Mouse (Mus musculus) lung, postnatal 10 days (tissue): Measurements from ENCODE around the gene Corin.

Experiments used
- DNase-seq: peaks from one replicate; pipeline ENCODE4 v3.0.0; 2021

The Corin gene

DNA sequence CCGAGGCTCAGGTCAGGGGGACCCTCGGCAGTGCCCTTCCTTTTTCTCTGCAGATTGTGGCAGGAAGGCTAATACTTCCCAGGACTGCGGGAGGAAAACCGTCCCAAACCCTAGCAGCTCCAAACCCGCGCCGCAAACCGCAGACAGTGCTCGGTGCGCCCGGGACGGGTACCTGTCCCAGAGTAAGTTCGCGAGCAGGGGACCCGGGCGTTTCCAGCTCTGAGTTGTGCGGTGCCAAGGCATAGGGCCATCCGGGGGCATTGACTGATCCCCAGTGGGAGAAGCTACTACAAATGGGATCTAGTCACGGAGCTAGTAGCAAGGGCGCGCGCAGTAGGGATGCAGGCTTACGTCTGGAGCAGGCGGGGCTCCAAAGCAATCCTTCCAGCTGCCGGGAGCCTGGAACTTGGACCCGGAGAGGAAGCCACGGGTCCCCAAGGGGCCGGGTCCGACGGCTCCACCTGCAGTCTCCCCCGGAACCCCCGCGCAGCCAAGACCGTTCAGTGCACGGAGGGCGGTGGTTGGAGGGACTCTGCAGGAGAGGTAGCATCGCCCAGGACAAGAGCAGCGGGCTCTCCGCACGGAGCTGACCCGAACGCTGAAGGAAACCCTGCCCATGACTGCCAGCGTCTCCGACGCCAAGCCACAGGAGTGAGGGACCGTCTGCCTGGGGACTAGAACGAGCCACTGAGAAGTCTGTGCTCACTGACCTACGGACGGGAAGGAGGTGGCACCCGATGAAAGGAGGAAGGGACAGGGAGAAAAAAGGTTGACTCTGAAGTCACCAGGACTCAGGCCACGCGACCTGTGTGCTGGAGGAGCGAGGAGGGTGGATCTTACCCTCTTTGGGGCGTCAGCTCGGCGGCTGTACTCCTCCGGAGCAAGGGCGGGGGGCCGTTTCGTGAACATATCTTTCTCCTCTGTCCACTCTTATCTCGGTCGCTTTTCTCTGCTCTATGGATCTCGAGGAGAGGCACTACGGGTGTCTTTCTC, at the start of gene Corin:
Corin (minus strand) TSS at position 943 of the 993 bp plus-strand sequence.
- no peak for DNase-seq

DNA sequence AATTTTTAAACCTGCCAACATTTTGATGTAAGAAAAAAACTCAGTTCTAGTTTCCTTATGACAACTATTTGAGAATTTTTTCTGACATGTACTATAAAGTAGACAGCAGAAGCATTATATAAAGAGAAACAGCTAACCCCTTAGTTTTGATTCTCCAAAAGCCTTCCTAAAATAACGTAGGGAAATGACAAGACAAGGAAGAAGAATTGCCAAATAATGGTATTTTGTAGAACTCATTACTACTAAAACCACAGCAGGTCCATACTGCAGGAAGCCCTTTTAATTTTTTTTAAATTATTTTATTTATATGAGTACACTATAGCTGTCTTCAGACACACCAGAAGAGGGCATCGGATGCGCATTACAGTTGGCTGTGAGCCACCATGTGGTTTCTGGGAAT, 46.9 kb upstream of the Corin start:
- no peak for DNase-seq

DNA sequence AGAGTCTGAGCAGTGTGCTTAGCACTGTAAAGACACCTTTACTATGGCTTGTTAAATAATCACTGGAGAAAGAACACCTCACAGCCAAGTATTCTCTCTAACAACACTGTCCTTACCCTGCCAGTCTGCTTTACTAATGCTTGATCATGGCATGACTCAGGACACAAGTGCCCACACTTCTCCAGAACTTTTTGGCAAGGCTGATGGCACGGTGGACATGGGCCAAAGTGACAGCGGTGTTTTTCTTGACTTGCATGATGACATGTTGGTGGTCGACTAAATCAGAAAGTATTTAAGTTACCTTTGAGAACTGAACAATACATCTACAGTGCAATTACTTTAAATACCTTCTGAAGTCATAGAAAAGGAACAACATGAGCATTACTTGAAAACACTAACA, 24.6 kb upstream of the Corin start:
- no peak for DNase-seq

DNA sequence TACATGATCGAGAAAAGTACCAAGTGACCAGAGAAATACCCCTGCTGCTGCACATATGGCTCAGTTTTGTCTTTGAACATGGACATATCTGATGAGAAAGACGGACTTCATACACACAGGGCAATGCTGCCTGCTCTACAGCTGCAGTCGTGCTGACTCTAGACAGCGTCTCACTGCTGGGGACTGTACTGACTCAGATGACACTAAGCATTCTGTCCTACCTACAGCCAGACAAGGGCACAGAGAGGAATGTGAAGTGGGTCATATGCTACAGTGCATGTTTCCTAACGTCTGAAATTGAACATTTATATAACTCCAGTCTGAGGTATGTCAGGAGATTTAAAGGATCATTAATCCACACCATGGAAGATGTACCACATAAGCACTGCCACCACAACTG, 9.5 kb upstream of the Corin start:
- no peak for DNase-seq

DNA sequence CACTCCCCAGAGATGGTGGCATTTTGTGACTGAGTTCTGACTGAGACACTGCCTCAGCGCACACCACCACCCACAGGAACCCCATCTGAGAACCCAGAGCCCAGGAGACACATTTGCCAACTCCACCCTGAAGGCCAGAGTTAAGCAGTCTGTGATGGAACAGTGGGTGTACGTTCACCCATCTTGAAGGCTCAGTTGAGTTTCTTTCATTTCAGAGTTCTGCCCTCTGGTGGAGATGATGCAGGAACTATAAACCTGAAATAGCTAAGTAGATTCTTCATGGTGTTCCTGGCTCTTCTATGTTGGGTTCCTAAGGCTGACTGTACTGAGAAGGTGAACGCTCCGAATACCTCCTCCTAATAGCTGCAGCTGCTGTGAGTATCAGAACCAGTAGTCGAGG, 1.5 kb upstream of the Corin start:
- peak; percentile 28 for DNase-seq

DNA sequence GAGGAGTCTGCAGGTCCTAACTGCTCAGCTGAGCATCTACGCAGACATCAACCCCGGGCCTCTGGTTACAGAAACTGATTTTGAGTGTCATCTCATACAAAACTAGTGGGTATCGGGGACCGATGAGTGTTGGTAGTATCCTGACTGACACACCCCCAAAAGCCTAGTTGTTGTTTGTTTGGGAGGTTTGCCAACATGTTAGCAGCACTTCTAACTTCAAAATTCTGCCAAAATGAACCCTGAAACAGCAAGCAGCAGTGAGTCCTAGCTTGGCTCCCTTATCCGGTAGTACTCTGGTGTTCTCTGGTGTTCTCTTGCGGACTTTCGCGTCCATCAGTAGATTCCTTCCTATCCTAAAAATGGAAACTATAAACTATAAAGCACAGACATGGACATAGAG, 1.5 kb downstream of the Corin start:
- DNase-seq = no peak

DNA sequence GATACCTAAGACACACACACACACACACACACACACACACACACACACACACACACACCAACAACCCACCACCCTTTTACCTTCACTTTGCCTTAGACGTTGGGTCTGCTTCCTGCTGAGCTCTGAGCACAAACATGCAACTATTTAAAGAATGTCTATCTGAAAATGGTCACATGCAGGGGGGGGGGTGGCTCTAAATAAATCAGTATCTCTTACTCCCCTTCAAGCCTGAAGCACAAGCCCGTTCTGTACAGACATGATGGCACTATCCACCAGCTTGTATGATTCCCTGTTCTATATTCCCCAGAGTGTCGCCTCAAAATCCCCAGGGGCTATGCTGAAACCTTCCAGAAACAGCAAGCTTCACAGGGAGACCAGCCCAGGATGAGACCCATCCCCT, 2.5 kb downstream of the Corin start:
- no peak for DNase-seq

DNA sequence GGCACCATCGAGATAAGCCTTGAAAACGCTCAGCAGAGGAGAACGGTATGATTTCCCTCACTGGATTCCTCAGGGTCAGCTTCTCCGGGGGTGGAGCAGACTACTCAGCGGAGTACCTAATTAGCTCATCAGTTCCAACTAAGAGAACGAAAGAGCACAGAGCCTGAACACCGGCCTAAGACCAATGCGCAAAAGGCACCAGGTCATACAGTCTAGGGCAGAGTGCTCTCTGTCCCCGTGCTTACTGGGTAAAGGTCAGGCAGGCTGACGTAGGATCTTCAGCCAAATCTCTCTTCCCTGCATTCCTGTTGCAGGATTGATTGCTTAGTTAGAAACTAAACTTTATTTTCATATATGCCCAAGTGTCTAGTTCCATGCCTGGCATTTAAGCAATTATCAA, 6.0 kb downstream of the Corin start:
- no peak for DNase-seq

DNA sequence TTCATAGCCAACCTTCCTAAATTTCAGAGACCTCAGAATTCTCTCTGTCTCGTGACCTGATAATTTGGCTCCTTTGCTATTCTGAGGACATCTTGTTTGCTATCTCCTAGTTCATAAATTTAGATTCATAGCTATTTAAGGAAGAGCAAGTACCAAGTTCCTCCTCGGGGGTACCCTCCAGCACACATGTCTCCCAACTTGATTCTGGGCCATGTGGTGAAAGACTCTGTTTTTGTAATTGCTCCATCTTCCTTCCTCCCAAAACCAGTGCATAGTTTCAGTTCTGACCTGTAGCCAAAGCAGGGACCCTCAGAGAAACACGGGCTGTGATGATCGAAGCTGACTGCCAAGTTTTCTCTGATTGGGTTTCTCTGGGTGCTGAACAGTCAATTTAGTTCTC, 7.5 kb downstream of the Corin start:
- no peak for DNase-seq

DNA sequence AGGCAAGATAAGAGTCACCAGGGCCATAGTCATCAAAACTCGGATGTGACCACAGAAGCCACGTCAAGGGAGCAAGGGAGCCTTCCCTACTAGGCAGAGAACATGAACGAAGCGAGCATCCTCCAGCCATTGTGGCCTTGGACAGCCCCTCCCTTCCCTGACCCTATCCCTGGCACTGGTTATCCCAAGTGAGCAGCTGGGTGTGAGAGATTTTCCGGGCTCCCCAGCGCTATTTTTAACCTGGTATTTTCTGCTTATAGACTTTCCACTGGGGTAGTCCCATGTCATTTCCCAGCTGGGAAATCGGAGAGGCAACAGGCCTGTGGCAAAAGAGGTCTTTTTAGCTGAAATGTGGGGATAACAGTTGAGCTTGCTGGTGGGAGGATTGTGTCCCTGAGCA, 10.4 kb downstream of the Corin start:
- peak; percentile 9 for DNase-seq

DNA sequence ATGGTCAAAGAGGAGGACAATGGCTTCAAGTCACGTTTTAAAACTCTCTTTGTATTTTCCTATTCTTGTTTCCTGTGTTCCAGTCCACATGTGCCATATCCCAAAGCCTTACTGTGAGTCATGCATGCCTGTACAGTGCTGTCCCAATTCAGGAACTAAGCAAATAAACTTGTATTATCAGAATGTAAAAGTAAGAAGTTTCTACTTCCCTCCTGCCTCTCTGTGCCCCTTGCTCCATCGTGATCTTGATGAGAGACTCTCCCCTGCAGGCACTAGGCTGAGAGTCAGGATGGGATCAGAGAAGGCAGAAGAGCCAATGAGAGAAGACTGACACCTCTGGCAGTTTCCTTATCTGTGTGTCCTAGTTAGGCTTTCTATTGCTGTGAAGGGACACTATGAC, 13.0 kb downstream of the Corin start:
- DNase-seq = no peak

DNA sequence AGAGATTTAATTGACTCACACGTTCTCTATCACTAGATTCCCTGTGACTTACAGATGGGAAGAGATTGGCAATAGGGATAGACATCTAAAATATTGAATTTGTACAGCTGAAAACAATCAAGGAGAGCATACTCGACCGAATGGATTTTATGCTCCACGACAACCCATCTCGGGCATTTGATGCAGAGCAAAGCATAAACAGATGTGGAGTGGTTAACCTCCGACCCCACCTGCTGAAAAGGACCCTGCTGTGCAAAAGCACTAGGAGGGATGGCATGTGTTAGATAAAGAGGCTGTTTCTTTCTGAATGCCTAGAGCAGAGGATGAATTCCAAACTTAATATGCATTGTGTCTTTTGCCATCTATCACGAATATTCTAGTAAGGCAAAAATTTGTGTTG, 23.8 kb downstream of the Corin start:
- DNase-seq = no peak

DNA sequence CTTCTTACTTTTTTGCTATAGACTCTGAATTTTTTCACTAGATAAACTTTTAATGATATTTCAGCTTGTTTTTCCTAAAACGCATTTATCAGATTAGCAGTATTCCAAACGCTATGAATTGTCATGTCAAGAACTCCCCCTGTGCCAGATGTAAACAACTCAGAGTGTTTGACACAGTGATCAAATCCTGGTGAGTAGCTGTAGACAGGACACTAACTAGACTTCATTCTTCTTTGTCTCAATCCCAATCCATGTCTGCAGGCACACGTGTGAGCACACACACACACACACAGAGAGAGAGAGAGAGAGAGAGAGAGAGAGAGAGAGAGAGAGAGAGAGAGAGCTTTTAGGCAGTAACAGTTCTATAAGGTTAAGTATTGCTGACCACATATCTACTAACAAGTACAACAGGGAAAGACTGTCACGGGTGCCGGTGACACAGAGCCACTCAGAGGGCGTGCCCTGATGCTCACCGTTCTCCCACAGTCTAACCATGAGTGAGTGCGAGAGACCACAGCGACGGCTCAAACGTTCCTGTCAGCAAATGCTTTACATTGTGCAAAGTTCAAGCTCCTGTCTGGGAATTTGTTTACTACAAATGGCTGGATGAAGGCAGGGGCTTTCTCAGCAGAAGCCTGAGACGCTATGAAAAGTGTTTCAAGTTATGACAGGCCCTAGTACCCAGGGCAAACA, 31.8 kb downstream of the Corin start:
- no peak for DNase-seq

DNA sequence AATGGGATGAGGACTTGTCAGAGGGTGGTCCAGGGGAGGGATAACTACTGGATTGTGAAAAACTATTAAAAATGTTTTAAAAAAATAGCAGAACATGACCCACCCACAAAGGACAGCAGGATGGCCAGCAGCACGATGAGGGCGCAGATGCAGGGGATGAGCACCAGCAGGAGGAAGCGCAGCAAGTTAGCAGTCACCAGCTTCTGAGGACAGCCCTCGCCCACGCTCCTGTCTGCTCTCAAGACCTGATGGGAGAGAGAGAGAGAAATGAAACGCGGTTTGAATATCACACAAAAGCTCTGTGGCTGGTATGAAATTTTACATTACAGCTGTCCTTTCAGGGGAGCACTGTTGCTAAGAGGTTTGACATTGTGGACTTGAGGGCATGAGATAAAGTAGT, 32.5 kb downstream of the Corin start:
- no peak for DNase-seq

DNA sequence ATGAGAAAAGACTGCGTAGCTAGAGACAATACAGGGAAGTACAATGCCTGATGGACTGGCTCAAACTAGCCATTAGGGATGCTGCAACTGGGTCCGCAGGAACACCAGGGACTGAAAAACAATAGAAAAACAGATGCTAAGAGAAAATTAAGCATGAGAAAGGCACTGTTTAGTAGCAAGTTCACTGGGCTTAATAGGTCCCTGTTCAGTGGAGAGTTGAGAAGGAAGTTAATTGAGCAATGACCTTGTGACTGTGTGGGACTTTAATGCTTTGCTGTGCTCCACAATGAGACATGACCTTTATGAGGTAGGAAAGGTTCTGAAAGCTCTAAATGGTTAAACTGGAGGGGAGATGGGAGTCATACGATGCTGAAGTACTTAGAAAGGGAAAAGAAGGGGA, 39.3 kb downstream of the Corin start:
- no peak for DNase-seq

DNA sequence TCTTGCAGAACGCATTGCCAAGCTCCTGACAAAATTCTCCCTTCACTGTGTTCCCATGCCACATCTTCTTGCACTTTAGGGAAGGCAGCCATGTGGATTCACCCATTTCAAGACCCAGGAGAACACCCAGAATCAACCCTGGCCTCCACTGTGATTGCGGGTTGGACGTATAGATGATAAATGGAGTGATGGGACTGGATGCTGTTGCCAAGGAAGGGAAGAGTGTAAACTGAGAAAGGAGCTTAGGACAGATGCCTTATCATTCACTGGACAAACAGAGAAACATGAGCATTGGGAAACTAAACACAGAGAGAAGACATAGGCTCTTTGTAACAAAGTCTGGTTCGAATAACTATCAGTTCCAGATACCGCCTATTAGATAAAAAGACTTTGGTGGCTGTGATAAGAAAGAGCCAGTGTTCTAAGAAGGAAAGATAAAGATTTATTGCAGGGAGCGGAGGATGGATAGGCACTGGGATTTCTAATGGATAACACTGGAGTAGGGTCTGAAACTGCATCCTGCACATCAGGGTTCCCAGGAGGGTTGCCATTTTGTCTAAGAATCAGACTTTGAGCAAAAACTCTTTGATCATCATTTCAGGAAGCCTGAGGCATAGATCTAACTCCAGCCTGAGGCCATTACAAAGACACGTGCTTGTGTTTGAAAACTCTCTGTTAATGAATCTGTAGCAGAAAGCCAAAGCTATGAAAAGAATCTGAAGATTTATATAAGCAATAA, 44.7 kb downstream of the Corin start:
- DNase-seq = peak; percentile 29

DNA sequence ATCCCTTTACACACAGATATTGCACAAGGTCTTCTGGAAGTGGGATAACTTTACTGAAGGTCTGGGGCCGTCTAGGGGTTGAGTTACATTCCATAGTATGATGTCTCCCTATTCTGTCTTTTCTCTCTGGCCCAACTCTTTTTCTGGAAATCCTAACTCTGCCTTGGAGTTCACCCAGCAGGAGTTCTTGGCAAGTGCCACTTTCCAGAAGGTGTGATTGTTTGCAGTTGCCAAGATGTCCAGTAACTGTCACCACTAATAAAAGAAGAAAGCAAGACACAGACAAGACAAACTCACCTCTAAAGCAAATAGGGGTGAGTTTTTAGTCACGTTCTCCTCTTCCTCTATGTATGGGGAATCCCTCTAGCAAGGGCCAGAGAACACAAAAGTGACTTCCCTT, 50.6 kb downstream of the Corin start:
- DNase-seq = no peak

DNA sequence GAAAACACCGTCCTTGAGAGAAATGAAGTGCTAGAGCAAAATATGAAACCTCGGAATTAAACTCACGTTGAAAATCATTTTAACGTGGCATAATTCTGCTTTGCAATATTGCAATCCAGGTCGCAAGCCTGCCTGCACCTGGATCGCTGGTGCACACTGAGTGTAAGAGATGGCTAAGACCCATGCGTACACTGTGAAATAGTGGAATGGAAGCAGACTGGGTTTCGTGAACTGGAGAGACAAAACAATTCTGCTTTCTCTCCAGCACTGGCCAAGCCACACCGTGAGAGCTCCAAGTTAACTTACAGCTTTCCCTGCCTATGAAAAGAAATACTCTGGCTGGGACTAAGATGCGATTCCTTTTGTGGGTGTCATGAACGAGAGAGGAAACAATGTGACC, 51.1 kb downstream of the Corin start:
- no peak for DNase-seq

DNA sequence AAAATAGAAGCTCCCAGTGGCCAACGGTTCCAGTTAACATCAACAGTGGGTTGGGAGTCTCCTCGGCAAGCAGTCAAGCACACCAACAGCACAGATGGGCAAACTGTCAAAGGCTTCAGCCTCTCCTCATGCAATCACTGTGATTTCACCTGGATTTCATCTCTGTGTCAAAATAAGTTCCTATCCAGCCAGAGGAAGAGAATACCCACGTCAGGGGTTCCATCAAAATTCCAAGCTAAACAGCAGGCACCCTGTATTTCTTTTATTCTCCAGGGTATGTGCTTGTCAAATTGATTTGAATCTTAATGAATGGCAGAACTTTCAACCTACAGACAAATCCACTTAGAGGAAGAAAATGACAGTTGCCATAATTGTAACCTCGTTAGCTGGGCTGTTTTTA, 51.5 kb downstream of the Corin start:
- no peak for DNase-seq

DNA sequence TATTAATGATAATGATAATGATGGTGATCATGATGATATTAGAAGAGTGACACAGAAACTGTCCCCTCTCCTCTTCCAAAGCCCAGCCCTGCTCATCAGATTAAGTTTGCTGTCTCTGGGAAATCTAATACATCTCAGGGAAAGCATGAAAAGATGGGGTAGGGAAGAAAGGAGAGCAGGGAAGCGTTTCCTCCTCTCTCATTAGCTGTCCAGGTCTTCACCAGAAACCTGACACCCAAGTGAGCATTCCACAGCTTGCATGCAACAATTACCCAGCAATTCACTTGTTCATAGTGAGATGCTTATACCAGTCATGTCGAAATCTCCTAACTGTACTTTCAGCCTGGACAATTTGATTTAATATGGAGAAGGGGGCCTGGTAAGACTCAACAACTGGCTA, 55.4 kb downstream of the Corin start:
- no peak for DNase-seq

DNA sequence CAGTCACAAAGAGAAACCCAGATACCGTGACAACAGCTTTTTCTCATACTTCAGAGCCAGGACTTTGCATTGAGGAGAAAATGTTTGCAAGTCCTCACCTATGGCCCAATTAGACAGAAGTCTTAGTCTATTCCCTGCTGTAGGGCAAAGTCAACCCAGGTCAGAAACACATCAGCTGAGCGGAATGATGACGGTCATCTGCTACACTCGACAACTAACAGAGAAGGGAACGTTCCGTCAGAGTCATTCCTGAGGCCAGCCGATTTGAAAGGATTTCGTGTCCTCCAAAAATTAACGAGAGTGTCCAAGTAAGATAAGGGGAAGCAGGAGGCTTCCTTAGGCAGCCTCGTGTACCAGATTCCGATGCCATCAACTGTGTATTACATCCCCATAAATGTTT, 58.2 kb downstream of the Corin start:
- no peak for DNase-seq

DNA sequence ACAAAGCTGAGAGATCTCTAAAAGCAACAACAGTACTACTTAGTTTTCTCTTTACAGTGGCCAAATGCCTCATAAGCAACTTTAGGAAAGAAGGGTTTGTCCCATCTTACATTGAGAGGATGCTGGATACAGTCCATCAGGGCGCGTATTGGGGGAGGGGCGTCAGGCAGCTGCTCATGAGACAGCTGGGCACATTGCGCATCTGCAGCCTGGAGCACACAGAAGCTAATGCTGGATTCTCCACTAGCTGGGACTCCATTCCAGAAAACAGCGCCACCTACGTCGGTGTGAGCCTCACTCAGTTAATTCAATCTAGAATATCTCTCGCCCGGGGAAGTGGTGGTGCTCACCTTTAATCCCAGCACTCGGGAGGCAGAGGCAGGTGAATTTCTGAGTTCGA, 60.3 kb downstream of the Corin start:
- DNase-seq = peak; percentile 58

DNA sequence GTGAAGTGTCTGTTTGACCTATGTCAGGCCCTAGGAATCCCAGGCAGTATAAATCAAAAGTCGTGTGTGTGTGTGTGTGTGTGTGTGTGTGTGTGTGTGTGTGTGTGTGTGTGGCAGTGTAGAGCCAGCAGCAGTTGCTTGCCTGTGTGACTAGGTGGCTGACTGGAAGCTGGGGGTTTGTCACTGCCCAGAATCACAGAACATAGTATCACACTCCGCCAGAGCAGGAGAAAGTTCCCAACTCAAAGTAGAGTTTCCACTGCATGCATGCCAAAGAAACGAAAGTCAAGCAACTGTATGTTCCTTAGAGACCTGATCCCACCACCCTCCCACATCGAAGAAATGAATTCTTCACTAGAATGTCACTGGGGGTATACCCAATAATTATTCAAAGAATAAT, 61.3 kb downstream of the Corin start:
- DNase-seq = no peak

DNA sequence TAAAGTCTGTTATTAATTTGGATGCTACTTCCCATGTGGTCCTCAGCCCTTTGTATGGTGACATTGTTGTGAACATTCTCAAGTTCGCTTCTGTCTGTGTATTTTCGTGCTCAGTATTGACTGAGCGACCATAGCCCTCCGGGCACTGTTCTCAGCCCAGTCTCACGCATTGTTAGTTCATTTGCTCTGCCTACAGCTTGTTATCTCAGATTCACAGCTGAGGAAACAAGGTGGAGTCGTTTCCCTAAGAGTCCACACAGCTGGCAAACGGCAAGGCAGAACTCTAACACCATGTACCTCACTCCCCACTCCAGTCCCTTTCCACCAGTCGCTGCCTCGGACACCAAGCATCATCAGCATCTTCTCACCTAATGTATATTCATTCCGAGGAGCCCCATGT, 63.1 kb downstream of the Corin start:
- no peak for DNase-seq
